Mouse (Mus musculus) urinary bladder, postnatal 36 days (tissue): ENCODE results near the gene Fdx1.

Experiments
- DNase-seq, 2 experiments: peaks; one replicate each; pipeline ENCODE4 v3.0.0; 2022; ENCODE audit warnings: low spot score in 2 of 2, mixed read lengths in 1 of 2

Gene Fdx1

GRCm38 (mm10) chr9:51908255-51908654 lies 55.1 kb downstream of the Fdx1 start:
- no peak for DNase-seq

GRCm38 (mm10) chr9:51906938-51907337 lies 56.4 kb downstream of the Fdx1 start:
- DNase-seq = no peak
